Mouse (Mus musculus) E14TG2a.4 (cell line): ENCODE measurements at regions not wholly inside any gene's neighbourhood (a gene's known extent, or its start where the extent isn't known, plus 50 kb on each side); places are given as distances from the start of the nearest gene placed in this dataset.

Experiments used
- H3K27me3 ChIP-seq: 2 replicates; pipeline ENCODE4 v1.6.1; 2014; ENCODE audit warnings: low read length, control low read depth; ENCODE audit not compliant: insufficient read depth
- H3K36me3 ChIP-seq: 2 replicates; pipeline ENCODE4 v1.6.1; 2014; ENCODE audit warnings: low read length, control low read depth; ENCODE audit not compliant: insufficient read depth
- H3K4me1 ChIP-seq: replicated peaks from 2 replicates; pipeline ENCODE4 v1.6.1; 2014; ENCODE audit warnings: low read depth, low read length, control low read depth
- H3K4me3 ChIP-seq: replicated peaks from 2 replicates; pipeline ENCODE4 v1.5.1; 2014; ENCODE audit warnings: mild to moderate bottlenecking, low read length
- H3K9me3 ChIP-seq: 2 replicates; pipeline ENCODE4 v1.6.1; 2014; ENCODE audit warnings: low read length, control low read depth
- CTCF ChIP-seq: conservative IDR thresholded peaks from 2 replicates; pipeline ENCODE4 v1.5.1; 2014; ENCODE audit warnings: low read length
- NANOG ChIP-seq: IDR thresholded peaks from 2 replicates; pipeline ENCODE4 v1.6.1; 2014; ENCODE audit warnings: borderline replicate concordance, low read length, mixed read lengths
- POU5F1 ChIP-seq: IDR thresholded peaks from 2 replicates; pipeline ENCODE4 v1.6.1; 2014; ENCODE audit warnings: low read length, borderline replicate concordance

GRCm38 (mm10) chr2:38439191-38439590 is 72.3 kb upstream of the Nek6 start:
- peaks cover 5% of the 10 kb centered on the region; the same call in 1 of the 2 replicates for H3K4me1 ChIP-seq
- H3K9me3 ChIP-seq: no peaks in the 10 kb centered on the region
- no peak for TF ChIP-seq NANOG
- TF ChIP-seq CTCF: no peak
- TF ChIP-seq POU5F1: no peak
- H3K36me3 ChIP-seq: no peaks in the 10 kb centered on the region
- 0 out of 2 replicates have a peak, but pooled peaks cover 5% of the 10 kb centered on the region for H3K27me3 ChIP-seq
- H3K4me3 ChIP-seq: no peak overlapping the region

GRCm38 (mm10) chr2:38439973-38440372 is 71.5 kb upstream of the Nek6 start:
- Histone ChIP-seq H3K4me3 (no peak overlapping the region), H3K9me3 (no peaks in the 10 kb centered on the region), H3K36me3 (no peaks in the 10 kb centered on the region), H3K4me1 (peaks cover 5% of the 10 kb centered on the region; the same call in 1 of the 2 replicates), H3K27me3 (0 out of 2 replicates have a peak, but pooled peaks cover 5% of the 10 kb centered on the region)
- TF ChIP-seq POU5F1 (no peak), CTCF (no peak), NANOG (no peak)

- H3K4me3 ChIP-seq: no peak overlapping the region
- TF ChIP-seq CTCF (no peak), NANOG (no peak), POU5F1 (no peak)
- no peaks in the 10 kb centered on the region for H3K4me1 ChIP-seq
- H3K36me3 ChIP-seq: no peaks in the 10 kb centered on the region
- H3K27me3 ChIP-seq: no peaks in the 10 kb centered on the region
- H3K9me3 ChIP-seq: no peaks in the 10 kb centered on the region
Measured at GRCm38 (mm10) chr2:38449092-38449491, 62.4 kb upstream of the Nek6 start.

DNA sequence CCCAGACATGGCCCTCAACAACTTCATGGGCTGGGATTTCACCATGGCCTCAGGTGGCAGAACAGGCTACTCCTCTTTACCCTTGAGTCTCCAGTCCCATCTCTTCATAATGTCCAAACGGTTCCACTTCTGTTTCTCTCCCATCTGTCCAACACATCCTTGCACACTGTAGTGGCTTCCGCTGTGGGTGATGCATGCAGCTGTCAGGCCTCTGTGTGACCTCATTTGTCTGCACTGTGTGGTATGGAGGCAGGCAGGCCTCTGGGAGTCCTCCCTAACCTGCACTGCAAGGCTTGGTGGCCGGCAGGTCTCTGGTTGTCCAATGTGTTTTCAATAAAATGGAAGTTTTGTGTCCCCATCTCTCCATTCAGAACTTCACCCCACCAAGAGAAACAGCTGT is 54.9 kb upstream of the Nek6 start:
- H3K36me3 ChIP-seq: no peaks in the 10 kb centered on the region
- peaks cover 5% of the 10 kb centered on the region; the same call in 1 of the 2 replicates for H3K27me3 ChIP-seq
- no peaks in the 10 kb centered on the region for H3K9me3 ChIP-seq
- H3K4me1 ChIP-seq: no peaks in the 10 kb centered on the region
- no peak for TF ChIP-seq NANOG
- TF ChIP-seq CTCF: no peak
- no peak for TF ChIP-seq POU5F1
- no peak overlapping the region for H3K4me3 ChIP-seq

DNA sequence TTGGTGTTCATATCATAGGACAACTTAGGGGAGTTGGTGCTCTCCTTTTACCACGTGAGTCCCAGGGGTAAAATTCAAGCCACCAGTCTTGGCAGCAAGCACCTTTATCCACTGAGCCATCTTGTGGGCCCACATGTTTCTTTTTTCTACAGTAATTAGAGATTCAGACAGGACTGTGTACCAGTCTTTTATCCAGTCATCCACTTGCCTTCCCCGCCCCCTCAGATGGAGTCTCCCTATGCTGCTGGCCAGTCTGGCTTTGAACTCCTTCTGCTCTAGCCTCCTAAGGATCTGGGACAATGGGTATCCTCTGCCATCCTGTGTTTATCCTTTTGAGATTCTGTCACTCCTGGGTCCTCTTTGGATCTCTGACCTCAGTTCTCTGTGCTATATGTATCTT is 51.1 kb upstream of the Nek6 start:
- TF ChIP-seq NANOG (no peak), POU5F1 (no peak), CTCF (no peak)
- H3K36me3 ChIP-seq: no peaks in the 10 kb centered on the region
- peaks cover 6% of the 10 kb centered on the region; the same call in 1 of the 2 replicates for H3K27me3 ChIP-seq
- no peak overlapping the region for H3K4me3 ChIP-seq
- no peaks in the 10 kb centered on the region for H3K4me1 ChIP-seq
- H3K9me3 ChIP-seq: no peaks in the 10 kb centered on the region

- Histone ChIP-seq H3K4me3 (no peak overlapping the region), H3K36me3 (no peaks in the 10 kb centered on the region), H3K9me3 (no peaks in the 10 kb centered on the region), H3K27me3 (peaks cover 6% of the 10 kb centered on the region; the same call in 1 of the 2 replicates), H3K4me1 (no peaks in the 10 kb centered on the region)
- no peak for TF ChIP-seq POU5F1
- no peak for TF ChIP-seq CTCF
- TF ChIP-seq NANOG: no peak
Measured at GRCm38 (mm10) chr2:38460825-38461540, 50.5 kb upstream of the Nek6 start.
